Mouse (Mus musculus) spleen, adult 2 months (tissue): Measurements from ENCODE around the gene Xkr7. TPM values are rescaled to one million over a fixed set of nuclear protein-coding genes. Genes with fewer than 3 reads are reported as not detected.

Experiments
- DNase-seq, 2 experiments: peaks; one replicate each; pipeline versions ENCODE4 v3.0.0 to v3.0.0-alpha.2; 2012 to 2021; ENCODE audit warnings: low spot score in 2 of 2, low read depth in 1 of 2
- H3K27ac ChIP-seq: fragments of 200-500 bp; 2 replicates; pipeline ENCODE4 v1.5.1; 2012; ENCODE audit warnings: low read length, inconsistent platforms; ENCODE audit not compliant: insufficient read depth
- H3K27me3 ChIP-seq: fragments of 200-500 bp; 2 replicates; pipeline ENCODE4 v1.6.1; 2012; ENCODE audit warnings: mild to moderate bottlenecking, moderate library complexity, low read length, inconsistent platforms; ENCODE audit not compliant: control insufficient read depth, insufficient read depth
- H3K36me3 ChIP-seq: fragments of 200-500 bp; 2 replicates; pipeline ENCODE4 v1.6.1; 2012; ENCODE audit warnings: mild to moderate bottlenecking, low read length, inconsistent platforms; ENCODE audit not compliant: control insufficient read depth, insufficient read depth
- H3K4me1 ChIP-seq: fragments of 200-500 bp; 2 replicates; pipeline ENCODE4 v1.6.1; 2011; ENCODE audit warnings: inconsistent platforms; ENCODE audit not compliant: control insufficient read depth, insufficient read depth, insufficient read length
- H3K4me3 ChIP-seq: fragments of 200-500 bp; 2 replicates; pipeline ENCODE4 v1.5.1; 2011; ENCODE audit warnings: mild to moderate bottlenecking, inconsistent platforms; ENCODE audit not compliant: insufficient read depth, insufficient read length; ENCODE audit errors: extremely low read depth
- CTCF ChIP-seq: fragments of 200-500 bp; IDR thresholded peaks from 2 replicates; pipeline ENCODE4 v1.5.1; 2011; ENCODE audit warnings: mild to moderate bottlenecking, inconsistent platforms; ENCODE audit not compliant: insufficient read depth, insufficient read length, insufficient replicate concordance; ENCODE audit errors: extremely low read depth
- POLR2A ChIP-seq: fragments of 200-500 bp; IDR thresholded peaks from 2 replicates; pipeline ENCODE4 v1.6.1; 2011; ENCODE audit warnings: low read depth, low read length, inconsistent platforms
- WGBS: fragments of 180-500 bp; shearing (Covaris S2); methylation state at CpG from one replicate; pipeline ENCODE4 v1.1.7; 2018; 5-methylcytosine and 5-hydroxymethylcytosine counted together
- polyA plus RNA-seq: library from polyadenylated mRNA; depleted of rRNA; stranded (reverse); fragments of >200 nt; gene quantifications from 2 replicates; pipeline ENCODE4 v1.2.3, GENCODE M21; 2012

The Xkr7 gene
- polyA plus RNA-seq, 1 experiment, result not detected

DNA sequence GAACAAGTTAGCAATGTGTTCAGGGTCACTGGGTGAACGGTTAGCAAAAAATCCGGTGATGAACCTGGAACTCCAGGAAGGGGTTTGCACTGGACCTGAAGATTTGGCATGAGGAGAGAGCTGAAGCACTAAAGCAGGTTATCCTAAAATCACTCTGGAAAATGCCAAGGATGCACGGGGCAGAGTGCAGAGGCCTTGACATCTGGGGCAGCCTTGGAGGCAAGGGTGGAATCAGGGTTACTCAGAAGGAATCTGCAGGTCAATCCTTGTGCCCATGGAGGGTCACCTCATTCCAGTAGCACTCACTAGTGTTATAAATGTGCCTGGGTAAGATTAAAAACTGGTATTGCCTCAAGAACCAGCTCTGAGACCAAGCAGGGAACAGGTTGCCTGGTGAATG, 25.7 kb upstream of the Xkr7 start:
- H3K4me3 ChIP-seq, result no peak overlapping the region
- no peaks in the 10 kb centered on the region for H3K27me3 ChIP-seq
- no peak overlapping the region for H3K27ac ChIP-seq
- 89% methylated on average over 3 of the region's 3 CpGs for WGBS
- TF ChIP-seq POLR2A, result no peak
- no peak for TF ChIP-seq CTCF
- no peak for DNase-seq
- H3K4me1 ChIP-seq, result peaks cover 10% of the 10 kb centered on the region; the same call in 1 of the 2 replicates
- H3K36me3 ChIP-seq, result peaks cover 21% of the 10 kb centered on the region

DNA sequence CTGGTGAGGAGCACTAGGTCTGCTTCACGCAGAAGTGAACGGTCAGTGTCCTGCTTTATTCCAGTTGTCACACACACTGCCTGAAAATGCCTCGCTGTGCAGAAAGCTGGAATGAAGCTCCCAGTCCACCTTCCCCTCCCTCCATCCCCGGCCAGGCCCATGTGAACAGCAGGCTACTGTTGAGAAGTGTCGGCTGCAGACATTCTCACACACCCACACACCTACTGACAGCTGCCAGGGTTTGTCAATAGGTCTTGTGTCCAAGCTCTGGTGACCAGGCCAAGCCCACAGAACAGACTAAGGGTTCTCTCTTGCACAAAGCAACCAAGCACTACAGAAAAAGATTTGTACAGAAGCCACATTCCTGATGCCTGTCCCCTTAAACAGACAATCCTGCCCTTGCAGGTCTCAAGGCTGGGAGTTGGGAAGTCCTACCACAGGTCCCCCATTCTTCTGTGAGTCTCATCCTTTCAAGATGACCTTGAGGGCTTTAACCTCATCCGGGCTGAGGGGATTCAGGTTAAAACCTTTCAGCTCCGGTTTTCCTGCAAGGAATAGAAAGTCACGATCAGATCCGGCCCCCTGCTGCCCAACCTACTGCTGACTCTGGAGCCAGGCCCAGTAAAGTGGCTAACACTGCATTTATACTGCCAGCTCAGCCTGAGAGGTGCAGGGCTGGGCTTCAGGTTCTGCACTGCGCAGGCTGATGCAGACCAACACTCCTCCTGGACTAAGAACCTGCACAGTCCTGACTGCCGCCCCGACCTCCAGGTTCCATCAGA, 22.3 kb upstream of the Xkr7 start:
- H3K36me3 ChIP-seq, result peaks cover 22% of the 10 kb centered on the region
- no peak overlapping the region for H3K27ac ChIP-seq

DNA sequence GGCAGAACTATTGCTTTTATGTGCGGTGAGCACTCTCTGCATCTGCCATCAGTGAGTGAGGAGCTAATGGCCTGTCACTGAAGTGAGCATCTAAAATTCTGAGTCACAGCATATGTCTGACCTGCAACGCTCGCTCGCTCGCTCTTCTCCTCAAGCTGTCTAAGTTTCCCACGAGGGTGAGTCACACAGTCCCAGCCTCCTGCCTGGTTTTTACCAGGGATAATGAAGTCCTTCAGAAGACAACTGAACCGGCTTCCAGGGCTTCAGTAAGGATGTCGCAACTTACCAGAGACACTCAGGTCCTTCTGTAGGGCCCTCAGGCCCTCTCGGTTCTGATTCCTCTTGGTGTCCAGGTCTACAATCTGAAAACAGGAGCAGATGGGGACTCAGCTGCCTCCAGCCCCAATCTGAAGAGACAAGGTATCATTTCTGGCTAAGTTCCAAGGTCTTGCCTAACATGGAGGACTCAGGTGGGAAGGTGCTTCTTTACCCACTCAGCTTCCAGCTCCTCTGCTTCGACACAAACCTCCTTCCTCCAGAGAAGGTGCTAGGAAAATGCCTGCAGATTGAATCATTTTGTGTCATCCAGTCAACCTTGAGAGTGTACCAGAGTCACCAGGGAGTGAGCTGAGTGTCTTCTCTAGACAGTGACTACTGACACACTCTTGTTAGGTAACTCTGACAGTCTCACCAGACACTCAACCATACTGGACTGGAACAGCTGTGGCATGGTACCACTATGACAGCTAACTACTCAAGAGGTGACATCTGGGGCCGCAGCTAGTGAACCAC, 17.7 kb upstream of the Xkr7 start:
- Histone ChIP-seq H3K27ac (no peak overlapping the region), H3K4me1 (peaks cover 4% of the 10 kb centered on the region; the same call in 1 of the 2 replicates), H3K4me3 (no peak overlapping the region), H3K27me3 (no peaks in the 10 kb centered on the region; the same call in 1 of the 2 replicates), H3K36me3 (peaks cover 17% of the 10 kb centered on the region)
- WGBS, result 88% methylated on average over 11 of the region's 11 CpGs
- no peak for DNase-seq
- no peak for TF ChIP-seq POLR2A
- no peak for TF ChIP-seq CTCF

More for the DNA sequence above, 22.3 kb upstream of the Xkr7 start:
- DNase-seq, result no peak
- no peaks in the 10 kb centered on the region for H3K27me3 ChIP-seq
- WGBS, result 96% methylated on average over 12 of the region's 12 CpGs
- no peak for TF ChIP-seq POLR2A
- peaks cover 4% of the 10 kb centered on the region; the same call in 1 of the 2 replicates for H3K4me1 ChIP-seq
- H3K4me3 ChIP-seq, result no peak overlapping the region

DNA sequence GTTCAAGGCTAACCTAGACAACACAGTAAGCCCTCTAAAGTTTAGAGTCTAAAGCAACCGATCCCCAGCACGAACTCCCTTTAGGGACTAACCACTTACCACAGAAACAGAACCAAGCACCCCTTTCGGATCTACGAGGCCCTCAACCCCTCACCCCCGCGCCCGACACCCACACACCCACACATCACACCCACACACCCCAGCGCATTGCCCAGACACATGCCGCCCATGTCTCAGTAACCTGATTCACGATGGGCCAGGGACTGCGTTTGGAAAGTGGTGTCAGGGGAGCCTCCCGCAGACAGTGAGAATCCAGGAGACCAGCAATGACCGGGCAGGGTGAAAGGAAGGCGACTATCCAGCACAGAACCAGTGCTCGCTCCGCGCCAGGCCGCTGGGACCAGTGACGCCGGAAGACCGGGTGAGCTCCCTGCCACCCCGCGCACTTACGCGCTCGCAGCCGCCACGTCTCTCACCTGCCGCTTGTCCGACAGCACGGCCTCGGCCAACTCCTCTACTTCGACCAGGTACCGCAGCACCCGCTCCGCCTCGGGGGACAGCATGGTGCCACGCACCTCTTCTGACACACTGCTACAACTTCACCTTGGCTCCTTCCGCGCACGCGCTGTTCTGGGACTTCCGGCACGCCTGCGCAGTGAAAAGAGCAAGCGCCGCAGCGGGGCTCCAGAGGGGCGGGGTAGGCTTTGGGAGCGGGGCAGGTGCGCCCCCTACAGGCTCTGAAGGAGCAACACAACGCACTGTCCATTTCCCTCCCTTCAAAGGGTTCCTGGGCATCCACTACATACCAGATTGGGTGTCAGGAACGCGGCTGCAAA, 16.7 kb upstream of the Xkr7 start, which contains the start of gene Pdrg1:
Gene Pdrg1, minus strand, starts transcription at position 670 of the 836 bp plus-strand sequence.
- TF ChIP-seq POLR2A (peak; percentile 80), CTCF (peak; percentile 89)
- Histone ChIP-seq H3K36me3 (peaks cover 7% of the 10 kb centered on the region), H3K27ac (peak within 1 kb of the TSS; percentile 61), H3K4me3 (peak within 1 kb of the TSS; percentile 96), H3K4me1 (peaks cover 4% of the 10 kb centered on the region; the same call in 1 of the 2 replicates), H3K27me3 (no peaks in the 10 kb centered on the region; the same call in 1 of the 2 replicates)
- 1% methylated on average over 54 of the region's 54 CpGs for WGBS
- DNase-seq, result peak; percentile 89 to 93

GRCm38 (mm10) chr2:153015804-153016203, 15.8 kb upstream of the Xkr7 start:
- peaks cover 4% of the 10 kb centered on the region; the same call in 1 of the 2 replicates for H3K4me1 ChIP-seq
- H3K36me3 ChIP-seq, result peaks cover 1% of the 10 kb centered on the region; the same call in 1 of the 2 replicates
- WGBS, result 49% methylated on average over 8 of the region's 8 CpGs
- H3K27ac ChIP-seq, result no peak overlapping the region
- DNase-seq, result no peak
- no peak for TF ChIP-seq POLR2A
- no peak for TF ChIP-seq CTCF
- H3K4me3 ChIP-seq, result no peak overlapping the region
- H3K27me3 ChIP-seq, result no peaks in the 10 kb centered on the region; the same call in 1 of the 2 replicates

DNA sequence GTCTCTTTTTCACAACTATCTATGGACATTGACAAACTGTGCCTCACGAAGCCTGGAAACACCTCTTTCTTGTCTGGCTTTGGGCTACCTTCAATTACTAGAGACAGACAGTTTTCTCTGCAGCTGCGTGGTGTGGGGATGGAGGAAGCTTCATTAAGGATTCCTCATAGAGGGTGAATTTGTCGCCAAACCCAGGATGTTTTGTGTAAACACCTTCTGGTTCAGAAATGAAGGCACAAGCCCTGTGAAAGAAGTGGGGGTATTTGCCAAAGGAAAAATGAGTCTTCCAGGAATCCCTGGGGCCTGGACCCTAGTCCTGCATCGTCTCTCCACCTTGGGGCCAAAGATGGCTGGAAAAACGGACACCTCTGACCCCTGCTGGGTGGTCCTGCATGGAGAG, 14.9 kb upstream of the Xkr7 start:
- no peak for TF ChIP-seq POLR2A
- no peak for TF ChIP-seq CTCF
- no peaks in the 10 kb centered on the region; the same call in 1 of the 2 replicates for H3K27me3 ChIP-seq
- H3K36me3 ChIP-seq, result peaks cover 1% of the 10 kb centered on the region; the same call in 1 of the 2 replicates
- H3K27ac ChIP-seq, result no peak overlapping the region
- H3K4me1 ChIP-seq, result peaks cover 4% of the 10 kb centered on the region; the same call in 1 of the 2 replicates
- no peak for DNase-seq
- no peak overlapping the region for H3K4me3 ChIP-seq
- WGBS, result 55% methylated on average over 5 of the region's 5 CpGs
